Mouse (Mus musculus) fibroblast of lung, adult 2 months (primary cell): ENCODE measurements around the gene Stip1.
"Not testable (repeated sequence)": the region's sequence is repeated elsewhere in the genome, so short reads cannot be mapped to it uniquely, and the experiment has no call there.

ENCODE experiments used
- DNase-seq: peaks from one replicate; pipeline ENCODE4 v3.0.0-alpha.2; 2011; ENCODE audit warnings: low read depth

Gene Stip1

DNA sequence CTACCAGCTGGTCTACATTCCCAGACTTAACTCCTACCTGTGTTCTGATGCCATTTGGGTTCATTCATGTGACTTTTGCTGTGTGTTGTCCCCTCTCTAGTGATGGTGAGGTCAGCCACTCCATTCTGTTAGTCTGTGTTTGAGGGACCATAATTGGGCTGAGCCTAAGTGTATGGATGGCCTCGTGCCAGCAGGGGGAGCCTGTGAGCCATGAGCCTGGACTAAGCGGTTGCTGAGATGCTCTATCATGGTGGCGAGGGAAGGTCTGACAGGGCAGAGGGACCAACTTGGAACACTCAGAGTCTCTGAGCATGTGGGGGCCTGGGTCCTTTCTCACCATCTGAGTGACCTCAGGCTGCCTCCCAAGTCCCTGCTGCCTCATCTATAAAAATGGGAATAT, 24.8 kb upstream of the Stip1 start:
- no peak for DNase-seq

- DNase-seq, result no peak
Observed at GRCm38 (mm10) chr19:7062916-7063315, 23.1 kb upstream of the Stip1 start.

DNA sequence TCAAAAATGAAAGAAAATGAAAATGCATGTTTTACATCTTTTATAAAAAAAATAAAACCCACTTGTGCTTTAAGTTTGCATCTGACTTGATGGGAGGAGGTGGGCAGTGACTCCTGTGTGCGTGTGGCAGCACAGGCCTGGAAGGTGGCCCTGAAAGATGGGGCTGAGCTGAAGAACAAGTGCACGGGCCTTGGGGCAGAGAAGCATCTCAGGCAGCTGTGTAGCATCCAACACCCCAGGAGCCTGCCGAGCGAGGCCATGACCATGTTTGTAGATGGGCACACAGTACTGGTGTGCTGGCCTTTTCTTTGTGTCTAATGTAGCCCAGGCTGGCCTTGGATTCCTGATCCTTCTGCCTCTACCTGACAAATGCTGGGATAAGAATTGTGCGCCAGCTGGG, 22.3 kb upstream of the Stip1 start:
- no peak for DNase-seq

- no peak for DNase-seq
Observed at GRCm38 (mm10) chr19:7058541-7058940, 18.8 kb upstream of the Stip1 start.

GRCm38 (mm10) chr19:7057722-7058207, 18.0 kb upstream of the Stip1 start:
- DNase-seq, result peak; percentile 77

DNA sequence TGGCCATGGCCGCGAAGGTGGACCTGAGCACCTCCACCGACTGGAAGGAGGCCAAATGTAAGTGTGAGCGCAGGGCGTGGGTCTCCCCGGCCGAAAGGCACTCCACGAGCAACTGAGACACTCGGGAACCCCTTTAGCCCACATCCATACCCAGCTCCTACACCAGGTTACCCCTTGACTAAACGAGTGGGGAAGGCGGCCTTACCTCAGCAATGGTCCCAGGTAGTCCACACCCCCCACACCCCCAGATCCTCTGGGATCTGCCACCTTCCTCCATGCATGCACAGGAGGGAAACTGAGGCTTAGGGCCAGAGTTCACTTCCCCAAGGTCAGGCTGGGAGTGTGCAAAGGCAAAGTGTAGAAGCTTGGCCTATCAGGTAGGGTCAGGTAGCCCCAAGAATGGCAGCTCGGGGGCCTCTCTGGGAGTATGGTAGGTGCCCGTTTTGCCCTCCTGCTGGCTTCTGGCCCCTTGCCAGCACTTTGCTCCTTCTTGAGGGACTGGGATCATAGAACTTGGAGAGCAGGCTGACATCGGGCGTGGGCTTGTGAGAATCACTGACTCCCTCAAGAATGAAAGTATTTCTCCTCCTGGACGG, 17.5 kb upstream of the Stip1 start:
- no peak for DNase-seq

DNA sequence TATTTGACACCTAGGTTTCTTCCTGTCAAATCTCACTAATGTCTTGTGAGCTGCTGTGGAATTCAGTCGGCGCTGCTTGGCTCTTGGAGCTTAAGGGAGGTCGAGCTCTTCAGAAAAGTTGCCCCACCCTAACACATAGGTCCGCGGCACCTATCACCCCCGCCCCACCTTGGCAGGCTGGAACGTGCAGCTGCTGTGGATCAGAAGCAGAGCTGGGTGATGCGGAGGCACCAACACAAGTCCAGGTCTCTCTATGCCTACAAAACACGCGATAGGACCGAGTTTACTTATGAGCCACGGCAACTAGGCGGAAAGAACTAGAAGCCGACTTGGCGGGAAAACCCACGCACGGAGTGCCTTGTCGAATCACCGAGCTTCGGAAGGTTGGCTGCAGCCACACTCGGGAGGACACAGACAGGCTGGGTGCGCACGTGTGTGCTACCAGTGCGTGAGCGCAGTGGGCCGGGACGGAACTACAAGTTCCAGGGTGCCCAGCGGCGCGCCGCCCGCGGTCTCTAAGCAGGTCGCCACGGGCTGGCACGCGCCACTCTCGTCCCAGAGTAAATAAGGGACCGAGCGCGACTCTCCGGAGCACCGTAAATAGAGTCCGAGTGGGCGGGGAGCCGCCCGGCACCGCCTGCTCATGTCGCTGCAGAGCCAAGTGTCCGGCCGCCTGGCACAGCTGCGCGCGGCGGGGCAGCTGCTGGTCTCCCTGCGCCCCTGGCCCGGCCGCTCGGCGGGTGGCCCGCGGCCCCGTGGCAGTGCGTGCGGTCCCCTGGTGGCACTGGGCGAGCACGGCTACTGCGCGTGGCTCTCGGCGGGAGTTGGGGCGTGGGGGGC, 16.7 kb upstream of the Stip1 start, which contains the start of gene Macrod1:
Gene Macrod1 (plus strand): TSS at position 563 of the 840 bp plus-strand sequence.
- no peak for DNase-seq

- DNase-seq, result no peak
Observed at GRCm38 (mm10) chr19:7055173-7055572, 15.4 kb upstream of the Stip1 start.

- peak; percentile 85 for DNase-seq
Observed at GRCm38 (mm10) chr19:7054772-7055171, 15.0 kb upstream of the Stip1 start.

GRCm38 (mm10) chr19:7053382-7053781, 13.6 kb upstream of the Stip1 start:
- DNase-seq, result not testable (repeated sequence)

DNA sequence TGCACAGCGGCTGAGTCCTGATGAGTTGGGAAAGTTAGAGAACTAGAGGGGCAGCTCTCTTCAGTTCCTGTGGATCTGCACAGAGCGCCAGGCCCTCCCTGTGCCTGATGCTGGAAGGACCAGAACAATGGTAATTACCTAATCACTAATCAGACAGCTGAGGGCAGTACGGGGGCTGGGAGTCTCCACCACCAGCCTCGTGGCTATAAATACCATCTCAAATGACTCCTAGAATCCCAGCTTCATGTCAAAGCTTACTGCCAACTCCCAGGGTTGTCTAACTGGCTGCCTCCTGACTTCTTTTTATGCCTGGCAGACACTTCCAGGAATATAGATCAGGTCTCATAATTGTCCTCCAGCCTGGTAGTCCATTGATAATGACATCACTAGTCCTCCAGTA, 4.9 kb upstream of the Stip1 start:
- DNase-seq, result no peak

DNA sequence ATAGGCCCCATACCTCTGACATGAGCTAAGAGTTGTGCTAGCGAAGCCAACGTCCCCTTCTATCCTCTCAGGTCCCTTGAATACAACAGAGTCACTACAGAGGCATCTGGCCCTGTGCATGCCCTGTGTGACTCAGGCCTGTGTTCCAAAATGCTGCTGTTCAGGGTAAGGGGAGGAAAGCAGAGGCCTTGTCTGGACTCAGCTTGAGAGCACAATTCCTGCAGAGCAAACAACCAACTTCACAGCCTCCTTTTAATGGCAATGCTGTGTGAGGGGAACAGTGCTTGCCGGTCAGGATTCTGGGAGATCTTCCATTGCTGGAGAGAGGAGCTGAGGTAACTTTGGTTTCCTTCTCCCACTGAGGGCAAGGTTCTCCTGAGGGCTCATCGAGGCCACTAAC, 4.5 kb upstream of the Stip1 start:
- DNase-seq, result no peak

DNA sequence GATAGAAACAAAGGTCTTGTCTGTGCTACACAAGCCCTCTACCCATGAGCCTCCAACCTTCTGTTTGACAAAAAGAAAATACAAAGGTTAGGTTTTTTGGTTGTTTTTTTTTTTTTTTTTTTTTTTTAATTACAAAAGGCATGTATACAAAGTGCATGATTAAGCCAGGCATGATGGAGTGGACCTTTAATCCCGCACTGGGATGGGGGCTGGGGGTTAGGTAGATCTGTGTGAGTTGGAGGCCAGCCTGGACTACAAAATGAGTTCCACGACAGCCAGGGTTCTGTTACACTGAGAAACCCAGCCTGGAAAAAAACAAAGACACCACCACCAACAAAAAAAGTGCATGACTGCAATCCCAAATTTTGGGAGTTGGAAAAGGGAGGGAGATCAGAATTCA, 1.4 kb upstream of the Stip1 start:
- DNase-seq, result no peak

DNA sequence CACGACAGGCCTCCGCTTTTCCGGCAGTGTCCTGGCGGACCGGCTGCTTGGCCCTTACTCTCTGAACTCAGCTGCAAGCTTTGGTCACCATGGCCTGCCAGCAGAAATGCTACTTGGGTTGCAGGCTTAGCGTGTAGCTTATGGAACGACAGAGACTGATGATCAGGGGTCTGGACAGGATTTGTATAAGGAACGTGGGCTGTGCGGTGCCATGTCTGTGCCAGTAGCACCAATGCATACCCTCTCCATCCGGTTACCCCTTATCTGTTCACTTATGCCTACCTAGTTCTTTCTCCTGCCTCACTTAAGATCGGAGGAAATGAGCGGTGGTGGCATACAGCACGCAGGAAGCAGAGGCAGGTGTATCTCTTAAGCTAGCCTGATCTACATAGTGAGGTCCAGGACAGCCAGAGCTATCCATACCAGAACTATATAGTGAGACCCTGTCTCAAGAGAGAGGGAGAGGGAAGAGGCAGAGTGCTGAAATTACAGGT, 917 bp upstream of the Stip1 start:
- DNase-seq, result no peak

- no peak for DNase-seq
Observed at GRCm38 (mm10) chr19:7039088-7039720, 563 bp downstream of the Stip1 start.

- DNase-seq, result no peak
Observed at GRCm38 (mm10) chr19:7034006-7034405, 5.8 kb downstream of the Stip1 start.

GRCm38 (mm10) chr19:7029531-7029930, 10.2 kb downstream of the Stip1 start:
- no peak for DNase-seq

DNA sequence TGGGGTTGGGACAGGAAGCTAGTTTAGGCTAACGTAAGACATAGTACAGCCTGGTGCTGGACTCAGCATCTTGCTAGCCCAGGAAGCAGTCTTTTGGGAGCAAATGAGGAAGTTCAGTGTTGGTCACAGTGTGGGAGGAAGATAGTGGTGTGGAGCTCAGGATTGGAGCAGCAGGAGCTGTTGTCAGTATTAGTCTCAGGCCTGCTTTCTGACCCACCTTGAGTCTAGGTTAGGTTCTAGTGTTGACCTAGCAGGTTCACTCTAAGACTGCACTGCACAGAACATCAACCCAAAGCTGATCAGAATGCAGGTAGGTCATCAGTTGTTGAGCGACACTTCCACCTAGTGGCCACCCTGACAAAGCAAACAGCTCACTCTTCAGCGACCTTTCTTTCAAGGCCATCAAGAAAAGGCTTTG, 19.5 kb downstream of the Stip1 start:
- DNase-seq, result peak; percentile 9

DNA sequence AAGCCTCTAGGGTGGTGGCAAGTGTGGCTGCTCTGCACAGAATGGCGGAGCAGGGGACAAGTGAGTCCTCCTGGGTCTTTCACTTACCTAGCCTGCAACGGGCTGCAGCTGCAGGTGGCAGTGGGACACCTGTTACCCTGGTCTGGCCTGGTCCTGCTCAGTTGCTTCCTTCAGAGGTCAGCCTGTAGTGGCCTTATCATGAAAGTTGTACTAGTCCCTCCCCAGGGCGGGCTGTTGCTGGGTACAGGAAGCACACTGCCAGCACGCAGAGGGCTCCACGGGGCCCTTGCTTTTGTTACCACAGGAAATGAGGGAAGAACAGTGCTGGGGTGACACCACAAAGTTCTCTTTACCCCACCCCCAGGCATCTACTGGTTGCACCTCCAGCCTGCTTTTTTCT, 20.6 kb downstream of the Stip1 start, which contains the start of gene Fermt3:
Gene Fermt3 (minus strand): TSS at position 279 of the 400 bp plus-strand sequence.
- DNase-seq, result no peak

- DNase-seq, result no peak
Observed at GRCm38 (mm10) chr19:7018546-7018945, 21.2 kb downstream of the Stip1 start.

DNA sequence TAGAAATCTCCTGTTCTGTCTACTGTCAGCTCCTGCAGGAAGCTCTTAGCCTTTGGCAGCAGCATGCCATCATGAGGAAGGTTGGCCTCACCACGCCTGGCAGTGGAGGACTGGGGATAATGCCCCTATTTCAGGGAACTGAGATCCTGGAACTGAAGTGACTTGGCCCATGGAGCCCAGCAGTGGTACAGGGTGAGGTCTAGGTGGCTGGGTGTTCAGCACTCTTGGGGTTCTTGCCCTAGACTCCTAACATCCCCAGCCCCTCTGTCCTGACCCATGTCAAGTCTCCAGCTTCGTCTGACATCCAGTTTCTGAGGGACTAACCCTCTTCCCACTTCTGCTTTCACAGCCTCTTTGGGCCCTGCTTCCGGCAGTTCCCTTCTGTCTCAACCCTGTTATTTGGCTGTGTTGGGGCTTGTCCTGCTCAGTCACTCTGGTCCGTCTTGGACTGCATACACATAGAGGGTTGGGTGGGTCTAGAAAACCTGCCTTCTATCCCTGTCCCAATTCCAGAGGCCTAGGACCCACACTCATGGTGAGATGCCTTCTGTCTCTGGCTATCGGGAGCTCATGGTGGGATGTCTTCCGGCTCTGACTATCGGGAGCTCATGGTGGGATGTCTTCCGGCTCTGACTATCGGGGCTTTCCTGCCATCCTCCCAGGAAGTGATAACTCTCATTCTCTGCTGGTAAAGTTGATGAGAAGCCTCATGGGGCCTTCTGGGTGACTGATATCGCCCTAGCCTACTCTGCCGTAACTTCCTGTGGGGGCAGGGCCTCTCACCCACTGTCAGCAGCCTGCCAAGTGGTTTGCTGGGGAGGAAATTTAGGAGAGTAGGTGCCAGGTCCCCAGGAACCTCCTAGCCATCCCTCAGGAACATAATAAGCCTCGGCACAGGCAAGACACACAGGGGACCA, 22.0 kb downstream of the Stip1 start:
- DNase-seq, result no peak
